Mouse (Mus musculus) CD4-positive, CD25-positive, alpha-beta regulatory T cell, adult 2 months (primary cell): ENCODE measurements around the gene Ccdc175.

Experiments
- DNase-seq: peaks from one replicate; pipeline ENCODE4 v3.0.0-alpha.2; 2012; ENCODE audit warnings: low read depth, low spot score

Gene Ccdc175

GRCm38 (mm10) chr12:72102776-72103175 is 82.1 kb downstream of the Ccdc175 start:
- DNase-seq: no peak

GRCm38 (mm10) chr12:72096966-72097365 is 87.9 kb downstream of the Ccdc175 start:
- no peak for DNase-seq

DNA sequence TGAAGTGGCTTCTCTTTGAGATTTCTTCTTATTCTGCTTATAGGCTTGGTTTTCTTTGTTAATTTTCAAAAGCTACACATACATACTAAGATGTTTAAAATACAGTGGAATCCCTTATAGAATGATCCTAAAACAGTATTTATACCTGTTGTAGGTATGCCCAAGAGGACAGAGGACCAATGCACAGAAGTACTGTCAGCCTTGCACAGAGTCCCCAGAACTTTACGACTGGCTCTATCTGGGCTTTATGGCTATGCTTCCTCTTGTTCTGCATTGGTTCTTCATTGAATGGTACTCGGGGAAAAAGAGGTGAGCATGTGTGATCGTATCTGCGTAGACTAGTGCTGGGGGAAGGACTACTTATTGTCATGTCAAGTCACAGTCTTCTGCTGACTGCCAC is 95.0 kb downstream of the Ccdc175 start:
- DNase-seq: no peak

- no peak for DNase-seq
Measured at GRCm38 (mm10) chr12:72086166-72086825, 98.5 kb downstream of the Ccdc175 start.

GRCm38 (mm10) chr12:72085329-72086165 is 99.3 kb downstream of the Ccdc175 start, which contains the start of the genes L3hypdh and Jkamp:
L3hypdh (minus strand) TSS chr12:72085439.
Jkamp (plus strand) TSS chr12:72085589.
- peak; percentile 100 for DNase-seq

- no peak for DNase-seq
Measured at GRCm38 (mm10) chr12:72085024-72085328, 99.9 kb downstream of the Ccdc175 start.

- no peak for DNase-seq
Measured at GRCm38 (mm10) chr12:72084261-72085023, 100.4 kb downstream of the Ccdc175 start.

DNA sequence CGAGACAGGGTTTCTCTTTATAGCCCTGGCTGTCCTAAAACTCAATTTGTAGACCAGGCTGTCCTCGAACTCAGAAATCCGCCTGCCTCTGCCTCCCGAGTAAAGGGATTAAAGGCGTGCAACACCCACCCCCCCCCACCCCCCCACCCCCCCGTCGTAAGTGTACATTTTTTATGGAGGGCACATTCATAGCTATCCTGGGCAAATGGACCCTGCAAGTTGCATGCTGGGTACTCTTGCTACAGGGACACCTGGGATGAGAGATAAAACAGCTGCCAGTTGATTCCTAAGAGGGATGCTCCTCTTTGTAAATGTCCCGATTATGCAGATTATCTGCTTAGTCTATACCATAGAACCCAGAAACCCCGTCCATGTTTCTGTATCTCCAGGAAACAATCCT is 101.6 kb downstream of the Ccdc175 start:
- DNase-seq: no peak

GRCm38 (mm10) chr12:72082370-72082769 is 102.5 kb downstream of the Ccdc175 start:
- DNase-seq: peak; percentile 9

DNA sequence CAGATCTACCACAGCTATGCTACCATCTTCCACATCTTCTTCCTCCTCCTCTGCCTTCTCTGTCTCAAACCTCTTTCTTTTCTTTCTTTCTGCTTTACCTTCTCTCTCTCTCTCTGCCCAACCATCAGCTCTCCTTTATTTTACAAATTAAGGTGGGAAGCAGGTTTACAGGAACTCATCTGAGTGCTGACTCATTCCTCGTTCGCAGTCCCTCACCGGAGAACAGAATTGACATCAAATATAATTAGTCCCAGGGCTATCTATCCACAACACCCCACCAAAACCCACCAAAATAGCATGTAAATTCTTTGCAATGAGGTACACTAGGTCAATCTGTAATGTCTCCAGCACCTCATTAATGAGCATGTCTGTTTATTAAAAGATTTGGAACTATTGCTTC is 102.9 kb downstream of the Ccdc175 start:
- DNase-seq: no peak

DNA sequence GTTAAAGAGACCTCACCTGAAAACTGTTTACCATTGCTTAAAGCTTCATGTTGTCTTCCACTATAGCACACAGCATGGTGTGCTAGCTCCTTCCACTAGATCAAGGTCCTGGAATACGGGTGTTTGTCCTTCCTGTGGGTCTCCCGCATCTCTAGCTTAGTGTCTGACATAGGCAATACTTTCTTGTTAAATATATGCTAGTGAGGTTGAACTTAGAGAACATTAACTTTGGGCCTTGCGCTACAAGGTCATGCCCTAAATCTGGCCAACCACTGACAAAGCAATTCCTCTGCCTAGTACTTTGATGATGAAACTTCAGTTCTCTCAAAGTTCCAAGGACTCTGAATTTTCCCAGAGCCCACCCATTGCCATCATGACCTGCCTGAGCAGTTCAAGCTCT is 106.6 kb downstream of the Ccdc175 start:
- no peak for DNase-seq

GRCm38 (mm10) chr12:72070327-72071269 is 114.2 kb downstream of the Ccdc175 start, which contains the start of gene Gpr135:
Gpr135 (minus strand) TSS chr12:72071125.
- peak; percentile 88 for DNase-seq

GRCm38 (mm10) chr12:72069626-72070326 is 115.1 kb downstream of the Ccdc175 start:
- no peak for DNase-seq

DNA sequence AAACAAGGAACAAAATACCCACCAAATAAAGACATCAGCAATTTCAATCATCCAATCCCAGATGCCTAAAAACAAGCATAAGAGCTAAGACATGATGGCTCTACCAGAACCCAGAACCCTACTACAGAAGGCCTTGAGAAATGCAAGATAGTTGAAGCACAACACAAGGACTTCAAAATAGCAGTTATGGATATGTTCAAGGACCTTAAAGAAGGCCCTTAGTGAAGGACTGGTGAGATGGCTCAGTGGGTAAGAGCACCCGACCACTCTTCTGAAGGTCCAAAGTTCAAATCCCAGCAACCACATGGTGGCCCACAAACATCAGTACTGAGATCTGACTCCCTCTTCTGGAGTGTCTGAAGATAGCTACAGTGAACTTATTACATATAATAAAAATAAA is 127.0 kb downstream of the Ccdc175 start:
- DNase-seq: no peak

DNA sequence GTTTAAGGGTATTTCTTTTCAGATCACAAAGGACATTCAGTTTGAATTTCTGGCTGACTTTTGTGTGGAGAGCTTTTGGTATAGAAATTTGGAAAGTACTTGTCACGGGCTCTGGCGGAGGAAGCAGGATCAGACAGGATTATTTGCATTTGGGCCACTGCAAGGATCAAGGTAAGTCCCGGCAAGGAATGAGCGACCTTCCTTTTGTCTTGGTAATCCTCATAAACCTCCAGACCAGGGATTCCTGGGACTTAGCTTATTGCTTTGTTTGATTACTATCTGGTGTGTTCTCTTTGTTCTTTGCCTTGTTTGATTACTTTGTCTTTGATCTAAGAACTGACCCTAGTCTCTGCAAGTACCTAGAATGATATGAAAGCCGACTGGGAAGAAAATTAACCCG is 131.0 kb downstream of the Ccdc175 start:
- DNase-seq: no peak

DNA sequence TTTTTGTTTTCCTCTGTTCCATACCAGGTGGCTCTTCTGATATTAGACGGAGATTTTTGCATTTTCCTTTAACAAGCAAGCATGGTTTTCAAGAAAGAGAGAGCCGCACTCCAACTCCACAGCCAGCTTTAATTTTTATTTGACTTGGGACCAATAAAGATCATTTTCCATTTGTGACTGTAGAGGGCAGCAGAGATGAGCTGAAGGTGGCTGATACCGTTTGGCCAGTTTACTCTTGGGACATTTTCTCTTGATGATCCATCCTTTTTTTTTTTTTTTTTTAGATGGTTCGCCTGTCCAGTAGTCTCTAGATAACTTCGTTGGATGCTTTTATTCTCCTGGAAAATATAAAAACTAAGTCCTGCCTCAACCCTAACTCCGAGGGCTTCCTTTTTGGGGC is 131.5 kb downstream of the Ccdc175 start:
- peak; percentile 43 for DNase-seq

GRCm38 (mm10) chr12:72052571-72052970 is 132.3 kb downstream of the Ccdc175 start:
- DNase-seq: no peak
